Mouse (Mus musculus): ENCODE results near the gene Skil. TPM values are rescaled to one million over a fixed set of nuclear protein-coding genes. Genes with fewer than 3 reads are reported as not detected.
"Not testable (repeated sequence)": the region's sequence is repeated elsewhere in the genome, so short reads cannot be mapped to it uniquely, and the experiment has no call there.

Gene Skil
- polyA plus RNA-seq, 1 experiment from 2014 or later: 30.7 TPM

GRCm38 (mm10) chr3:31138454-31139424 lies 43.9 kb downstream of the Skil start:
- no peak overlapping the region for H3K4me3 ChIP-seq
- H3K9me3 ChIP-seq: no peaks in the 10 kb centered on the region
- ATAC-seq (replicated peaks): peak; percentile 29
- H3K36me3 ChIP-seq: no peaks in the 10 kb centered on the region
- H3K27me3 ChIP-seq: no peaks in the 10 kb centered on the region
- 59% methylated on average over 13 of the region's 13 CpGs for WGBS
- H3K4me1 ChIP-seq: no peaks in the 10 kb centered on the region
- H3K27ac ChIP-seq (replicated peaks): no peak overlapping the region
- no peak overlapping the region for H3K9ac ChIP-seq (replicated peaks)
- no peak overlapping the region for H3K4me2 ChIP-seq (replicated peaks)

- 87% methylated on average over 4 of the region's 4 CpGs for WGBS
- Histone ChIP-seq H3K4me1 (peaks cover 5% of the 10 kb centered on the region; the same call in 1 of the 2 replicates), H3K27ac (replicated peaks) (no peak overlapping the region)
Measured at GRCm38 (mm10) chr3:31141621-31142020, 46.8 kb downstream of the Skil start.

GRCm38 (mm10) chr3:31145222-31145621 lies 50.4 kb downstream of the Skil start:
- not testable (repeated sequence) for H3K9ac ChIP-seq (replicated peaks); H3K27me3 ChIP-seq; H3K36me3 ChIP-seq; ATAC-seq (replicated peaks); H3K4me3 ChIP-seq; H3K27ac ChIP-seq (replicated peaks); H3K9me3 ChIP-seq
- Histone ChIP-seq H3K4me1 (peaks cover 14% of the 10 kb centered on the region), H3K4me2 (replicated peaks) (0 out of 2 replicates have a peak overlapping the region, but pooled peaks have one; percentile 27)
- WGBS: 83% methylated on average over 11 of the region's 11 CpGs

More at GRCm38 (mm10) chr3:31141621-31142020, 46.8 kb downstream of the Skil start:
- Histone ChIP-seq H3K27me3 (no peaks in the 10 kb centered on the region), H3K4me2 (replicated peaks) (no peak overlapping the region), H3K9ac (replicated peaks) (no peak overlapping the region), H3K9me3 (no peaks in the 10 kb centered on the region), H3K4me3 (no peak overlapping the region), H3K36me3 (no peaks in the 10 kb centered on the region)
- no peak for ATAC-seq (replicated peaks)

- 13% methylated on average over 14 of the region's 14 CpGs for WGBS
- H3K4me1 ChIP-seq: peaks cover 14% of the 10 kb centered on the region
- peak; percentile 92 for ATAC-seq (replicated peaks)
- no peak overlapping the region for H3K4me3 ChIP-seq
- H3K9me3 ChIP-seq: no peaks in the 10 kb centered on the region
- no peak overlapping the region for H3K27ac ChIP-seq (replicated peaks)
- H3K36me3 ChIP-seq: no peaks in the 10 kb centered on the region
- peaks cover 11% of the 10 kb centered on the region; the same call in 1 of the 2 replicates for H3K27me3 ChIP-seq
- H3K4me2 ChIP-seq (replicated peaks): 0 out of 2 replicates have a peak overlapping the region, but pooled peaks have one; percentile 27
- no peak overlapping the region for H3K9ac ChIP-seq (replicated peaks)
Measured at GRCm38 (mm10) chr3:31145641-31146290, 50.9 kb downstream of the Skil start.

- H3K4me1 ChIP-seq: peaks cover 14% of the 10 kb centered on the region
Measured at GRCm38 (mm10) chr3:31148595-31148994, 53.7 kb downstream of the Skil start.

GRCm38 (mm10) chr3:31149706-31150105 lies 54.8 kb downstream of the Skil start, which contains the start of gene Cldn11:
Gene Cldn11 (plus strand): TSS chr3:31149920.
- Histone ChIP-seq H3K9ac (replicated peaks) (peak within 1 kb of the TSS; percentile 3; the same call in 1 of the 2 replicates), H3K4me2 (replicated peaks) (peak within 1 kb of the TSS; percentile 71), H3K27me3 (peaks cover 11% of the 10 kb centered on the region; the same call in 1 of the 2 replicates), H3K36me3 (no peaks in the 10 kb centered on the region), H3K27ac (replicated peaks) (no peak within 1 kb of the TSS), H3K4me1 (peaks cover 14% of the 10 kb centered on the region), H3K4me3 (peak within 1 kb of the TSS; percentile 37), H3K9me3 (no peaks in the 10 kb centered on the region)
- WGBS: under 1% methylated on average over 33 of the region's 33 CpGs
- ATAC-seq (replicated peaks): peak; percentile 84

More at GRCm38 (mm10) chr3:31148595-31148994, 53.7 kb downstream of the Skil start:
- H3K27ac ChIP-seq (replicated peaks): no peak overlapping the region
- 87% methylated on average over 7 of the region's 7 CpGs for WGBS
- peaks cover 11% of the 10 kb centered on the region; the same call in 1 of the 2 replicates for H3K27me3 ChIP-seq
- no peak overlapping the region for H3K4me2 ChIP-seq (replicated peaks)
- no peak overlapping the region for H3K4me3 ChIP-seq
- ATAC-seq (replicated peaks): no peak
- H3K9ac ChIP-seq (replicated peaks): no peak overlapping the region
- H3K9me3 ChIP-seq: no peaks in the 10 kb centered on the region
- H3K36me3 ChIP-seq: no peaks in the 10 kb centered on the region

- peaks cover 9% of the 10 kb centered on the region for H3K4me1 ChIP-seq
- H3K9ac ChIP-seq (replicated peaks): no peak overlapping the region
- no peak overlapping the region for H3K4me3 ChIP-seq
- H3K36me3 ChIP-seq: no peaks in the 10 kb centered on the region
- H3K27me3 ChIP-seq: peaks cover 11% of the 10 kb centered on the region; the same call in 1 of the 2 replicates
- no peak overlapping the region for H3K4me2 ChIP-seq (replicated peaks)
- 71% methylated on average over 6 of the region's 6 CpGs for WGBS
- no peak overlapping the region for H3K27ac ChIP-seq (replicated peaks)
- no peak for ATAC-seq (replicated peaks)
- no peaks in the 10 kb centered on the region for H3K9me3 ChIP-seq
Measured at GRCm38 (mm10) chr3:31152108-31152507, 57.2 kb downstream of the Skil start.

GRCm38 (mm10) chr3:31156126-31156525 lies 61.3 kb downstream of the Skil start:
- Histone ChIP-seq H3K27ac (replicated peaks) (no peak overlapping the region), H3K4me1 (no peaks in the 10 kb centered on the region), H3K4me2 (replicated peaks) (no peak overlapping the region), H3K9me3 (no peaks in the 10 kb centered on the region), H3K36me3 (no peaks in the 10 kb centered on the region), H3K27me3 (no peaks in the 10 kb centered on the region), H3K9ac (replicated peaks) (no peak overlapping the region), H3K4me3 (no peak overlapping the region)
- WGBS: 47% methylated on average over 3 of the region's 3 CpGs
- ATAC-seq (replicated peaks): no peak

- 79% methylated on average over 15 of the region's 15 CpGs for WGBS
- no peak overlapping the region for H3K4me2 ChIP-seq (replicated peaks)
- no peak overlapping the region for H3K9ac ChIP-seq (replicated peaks)
- no peaks in the 10 kb centered on the region for H3K36me3 ChIP-seq
- H3K27ac ChIP-seq (replicated peaks): no peak overlapping the region
- no peaks in the 10 kb centered on the region for H3K9me3 ChIP-seq
- no peak overlapping the region for H3K4me3 ChIP-seq
- no peak for ATAC-seq (replicated peaks)
- no peaks in the 10 kb centered on the region for H3K4me1 ChIP-seq
- H3K27me3 ChIP-seq: no peaks in the 10 kb centered on the region
Measured at GRCm38 (mm10) chr3:31157776-31158175, 62.9 kb downstream of the Skil start.

- no peak overlapping the region for H3K27ac ChIP-seq (replicated peaks)
- H3K9ac ChIP-seq (replicated peaks): no peak overlapping the region
- no peaks in the 10 kb centered on the region for H3K36me3 ChIP-seq
- ATAC-seq (replicated peaks): no peak
- no peaks in the 10 kb centered on the region for H3K27me3 ChIP-seq
- H3K9me3 ChIP-seq: no peaks in the 10 kb centered on the region
- 74% methylated on average over 10 of the region's 10 CpGs for WGBS
- no peak overlapping the region for H3K4me3 ChIP-seq
- H3K4me1 ChIP-seq: no peaks in the 10 kb centered on the region
- H3K4me2 ChIP-seq (replicated peaks): no peak overlapping the region
Measured at GRCm38 (mm10) chr3:31160046-31160445, 65.2 kb downstream of the Skil start.

- H3K27me3 ChIP-seq: no peaks in the 10 kb centered on the region
- no peaks in the 10 kb centered on the region for H3K9me3 ChIP-seq
- no peak overlapping the region for H3K4me2 ChIP-seq (replicated peaks)
- ATAC-seq (replicated peaks): no peak
- H3K4me1 ChIP-seq: peaks cover 3% of the 10 kb centered on the region
- H3K4me3 ChIP-seq: no peak overlapping the region
- WGBS: 30% methylated on average over 6 of the region's 6 CpGs
- no peak overlapping the region for H3K9ac ChIP-seq (replicated peaks)
- no peaks in the 10 kb centered on the region for H3K36me3 ChIP-seq
- H3K27ac ChIP-seq (replicated peaks): no peak overlapping the region
Measured at GRCm38 (mm10) chr3:31161336-31161735, 66.5 kb downstream of the Skil start.

GRCm38 (mm10) chr3:31162860-31163259 lies 68.0 kb downstream of the Skil start:
- Histone ChIP-seq H3K4me1 (peaks cover 10% of the 10 kb centered on the region), H3K4me3 (no peak overlapping the region), H3K9me3 (no peaks in the 10 kb centered on the region), H3K4me2 (replicated peaks) (no peak overlapping the region), H3K27ac (replicated peaks) (no peak overlapping the region), H3K27me3 (no peaks in the 10 kb centered on the region), H3K36me3 (no peaks in the 10 kb centered on the region), H3K9ac (replicated peaks) (no peak overlapping the region)
- WGBS: 93% methylated on average over 14 of the region's 14 CpGs
- ATAC-seq (replicated peaks): no peak
